Mouse (Mus musculus) retina, postnatal 7 days (tissue): ENCODE data around the gene 2900026A02Rik.

Experiments
- DNase-seq: peaks from one replicate; pipeline ENCODE4 v3.0.0-alpha.2; 2012; ENCODE audit warnings: low read depth, low spot score

2900026A02Rik gene

DNA sequence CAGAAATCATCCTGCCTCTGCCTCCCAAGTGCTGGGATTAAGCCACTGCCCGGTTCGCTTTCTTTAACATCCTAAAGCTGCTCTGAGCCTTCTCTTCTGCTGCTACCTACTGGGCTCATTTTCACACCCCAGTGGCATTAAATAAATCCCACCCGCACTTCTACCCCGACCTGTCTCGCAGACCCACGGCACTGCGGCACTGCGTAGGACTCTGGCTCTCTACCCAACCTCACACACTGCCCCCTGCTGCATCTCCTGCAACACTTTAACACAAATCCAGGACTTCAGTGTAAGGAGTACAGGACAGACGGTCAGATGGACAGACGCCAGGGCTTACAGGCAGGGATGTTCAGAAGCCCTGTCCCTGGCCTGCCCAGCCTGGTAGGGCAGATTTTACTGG lies 45.1 kb downstream of the 2900026A02Rik start:
- DNase-seq: no peak

DNA sequence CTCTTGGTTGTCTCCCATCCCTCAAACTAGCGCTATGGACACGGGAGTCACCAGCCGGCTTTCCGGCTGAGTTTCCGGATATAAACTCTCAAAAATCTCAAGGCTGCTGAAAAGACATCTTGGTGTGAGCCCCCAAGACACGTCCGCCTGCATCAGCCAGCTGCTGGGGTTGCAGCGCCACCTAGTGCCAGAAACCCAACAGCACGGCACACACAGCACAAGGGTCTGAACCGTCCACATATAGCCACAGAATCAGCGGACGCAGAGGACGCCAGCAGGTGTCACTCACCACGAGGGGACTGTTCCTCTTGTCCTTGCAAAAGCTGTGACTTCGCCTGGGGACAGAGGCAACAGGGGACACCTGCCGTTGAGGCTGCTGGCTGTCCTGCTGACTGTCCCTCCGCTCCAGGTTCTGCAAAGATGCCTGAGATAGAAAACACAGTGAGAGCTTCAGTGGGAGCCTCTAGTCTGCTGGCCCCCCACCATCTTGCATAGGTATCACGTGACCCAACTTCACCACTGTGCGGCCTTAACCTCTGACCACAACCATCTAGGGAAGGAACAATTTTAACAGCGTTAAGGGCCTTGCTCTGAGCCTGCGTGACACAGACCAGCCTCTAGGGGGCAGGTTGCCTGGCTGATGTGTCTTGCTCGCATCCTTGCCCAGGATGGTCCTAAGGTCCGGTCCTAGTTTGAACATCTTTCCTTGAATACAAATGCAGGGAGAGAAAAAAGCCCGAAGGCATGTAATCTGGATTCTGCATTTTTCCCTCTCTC lies 45.9 kb downstream of the 2900026A02Rik start:
- no peak for DNase-seq

- peak; percentile 65 for DNase-seq
Measured at GRCm38 (mm10) chr5:113173318-113173717, 47.7 kb downstream of the 2900026A02Rik start.

DNA sequence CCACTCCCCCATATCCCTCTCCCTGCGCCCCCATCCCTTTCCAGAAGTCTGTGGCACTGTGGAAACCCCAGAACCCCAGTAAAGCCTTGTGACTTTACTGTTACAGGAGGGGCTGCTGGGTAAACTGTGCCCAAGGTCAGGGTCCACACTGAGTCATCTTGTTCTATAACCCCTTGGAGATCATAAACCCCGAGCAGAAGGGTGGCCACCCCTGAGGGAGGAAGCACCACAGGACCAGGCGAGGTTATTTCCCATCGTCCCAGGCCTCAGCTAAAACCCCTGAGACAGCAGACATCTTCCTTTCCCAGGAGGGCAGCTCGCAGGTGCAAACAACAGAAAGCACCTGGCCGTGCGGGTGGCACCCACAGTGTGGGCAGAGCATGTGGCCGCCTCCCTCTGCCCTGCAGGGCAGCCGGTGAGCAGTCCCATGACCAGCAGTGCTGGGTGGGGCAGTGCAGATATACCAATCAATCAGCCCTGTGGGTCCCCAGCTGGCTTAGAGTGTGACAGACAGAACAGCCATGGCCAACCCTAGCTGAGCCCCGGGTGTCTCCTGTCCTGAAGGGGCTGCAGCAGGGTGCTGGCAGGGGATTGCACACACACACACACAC lies 49.0 kb downstream of the 2900026A02Rik start:
- no peak for DNase-seq

DNA sequence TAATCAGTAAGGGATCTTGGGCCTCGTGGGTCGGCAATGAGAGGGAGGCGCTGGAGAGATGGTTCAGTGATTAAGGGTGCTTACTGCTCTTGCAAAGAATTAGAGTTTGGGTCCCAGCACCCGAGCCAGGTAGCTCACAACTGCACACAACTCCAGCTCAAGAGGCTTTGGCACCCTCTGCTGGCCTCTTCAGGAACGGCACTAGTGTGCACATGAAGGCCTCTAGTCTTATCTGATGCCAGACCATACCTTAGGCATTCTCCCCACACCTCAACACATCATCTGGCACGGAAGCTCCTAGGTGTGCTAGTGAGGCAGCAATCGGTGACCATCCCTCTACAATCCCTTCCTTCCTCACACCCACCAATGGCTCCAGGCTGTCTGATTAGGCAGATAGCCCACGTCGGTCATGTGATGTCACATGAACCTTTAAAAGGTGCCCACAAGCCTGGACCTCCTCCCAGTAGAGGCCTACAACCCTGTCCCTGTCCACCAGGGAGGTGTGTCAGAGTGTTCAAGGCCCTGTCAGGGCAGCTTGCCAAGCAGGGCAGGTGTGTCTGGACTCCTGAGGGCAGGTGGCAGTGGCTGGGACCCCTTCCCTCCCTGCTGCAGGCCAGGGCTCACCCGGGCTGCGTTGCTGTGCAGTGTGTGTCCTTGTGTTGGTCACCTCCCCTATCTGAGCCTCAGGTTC lies 50.8 kb downstream of the 2900026A02Rik start:
- DNase-seq: no peak

- DNase-seq: no peak
Measured at GRCm38 (mm10) chr5:113167733-113168132, 53.3 kb downstream of the 2900026A02Rik start.

GRCm38 (mm10) chr5:113165481-113165880 lies 55.6 kb downstream of the 2900026A02Rik start:
- DNase-seq: no peak

DNA sequence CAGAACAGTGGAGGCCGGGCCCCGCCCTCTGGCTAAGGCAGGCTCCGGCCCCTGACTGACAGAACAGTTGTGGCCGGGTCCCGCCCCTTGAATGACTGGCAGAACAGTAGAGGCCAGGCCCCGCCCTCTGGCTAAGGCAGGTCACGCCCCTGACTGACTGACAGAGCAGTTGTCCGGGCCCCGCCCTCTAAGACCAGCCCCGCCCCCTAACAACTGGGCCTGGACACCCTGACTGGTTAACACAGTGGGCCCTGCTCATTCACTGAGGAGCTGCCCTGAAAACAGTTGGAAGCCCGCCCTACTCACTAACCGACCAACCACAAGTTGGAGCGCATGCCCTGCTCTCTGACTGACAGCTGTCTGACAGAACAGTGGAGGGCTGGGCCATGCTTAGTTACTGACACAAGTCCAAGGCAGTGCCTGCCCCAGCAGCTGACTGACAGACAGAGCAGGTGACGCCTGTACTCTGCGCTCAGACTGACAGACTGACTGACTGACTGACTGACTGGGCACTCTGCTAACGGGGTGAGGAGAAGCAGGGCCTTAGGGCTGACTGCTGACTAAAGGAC lies 56.1 kb downstream of the 2900026A02Rik start:
- peak; percentile 46 for DNase-seq

DNA sequence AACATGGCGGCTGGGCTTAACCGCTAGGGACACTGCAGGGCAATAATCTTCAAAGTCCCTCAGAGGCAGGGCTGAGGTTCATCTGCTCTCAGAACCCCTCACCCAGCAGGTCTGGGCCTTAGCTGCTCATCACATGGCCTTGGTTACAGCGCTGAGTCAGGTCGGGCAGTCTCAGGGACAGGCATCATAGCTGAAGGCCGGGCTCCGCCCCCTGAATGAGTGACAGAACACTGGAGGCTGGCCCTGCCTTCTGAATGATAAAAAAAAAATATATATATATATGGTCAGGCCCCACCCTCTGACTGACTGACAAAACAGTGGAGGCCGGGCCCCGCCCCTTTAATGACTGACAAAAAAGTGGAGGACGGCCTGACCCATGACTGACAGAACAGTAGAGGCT lies 56.6 kb downstream of the 2900026A02Rik start:
- DNase-seq: no peak

DNA sequence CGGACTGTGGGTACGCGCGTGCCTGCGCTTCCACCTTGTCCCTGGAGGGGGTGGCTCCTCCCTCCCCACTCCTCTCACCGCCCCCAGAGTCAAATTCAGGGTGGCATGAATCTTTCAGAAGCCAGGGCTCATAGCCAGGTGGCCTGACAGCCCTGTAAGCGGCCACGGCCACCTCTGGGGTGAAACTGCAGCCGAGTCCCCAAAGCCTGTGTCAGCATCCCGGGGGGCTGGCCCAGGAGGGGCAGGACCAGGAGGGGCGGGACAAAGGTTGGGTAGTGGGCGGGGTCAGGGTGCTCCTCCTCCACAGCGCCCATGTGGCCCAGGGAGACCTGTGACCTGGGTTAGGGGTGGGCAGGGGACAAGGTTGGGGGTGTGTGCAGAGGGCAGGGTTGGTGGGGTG lies 57.9 kb downstream of the 2900026A02Rik start:
- DNase-seq: no peak

DNA sequence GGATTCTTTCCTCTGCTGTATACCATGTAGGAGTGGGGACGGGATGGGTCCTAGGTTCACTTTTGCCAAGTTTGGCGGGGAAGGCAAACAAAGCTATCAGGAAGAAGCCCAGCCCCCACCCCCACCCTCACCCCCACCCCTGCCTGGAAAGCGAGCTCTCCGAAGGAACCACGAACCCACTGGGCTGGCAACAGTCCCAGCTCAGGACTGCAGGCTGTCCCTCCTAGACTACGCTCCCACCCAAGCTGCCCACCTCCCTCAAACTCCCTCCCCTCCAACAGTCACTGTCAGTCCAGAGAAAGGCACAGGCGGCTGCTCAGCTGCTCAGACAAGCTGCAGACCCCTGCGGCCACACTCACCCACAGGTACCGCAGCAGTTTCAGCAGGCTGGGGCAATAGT lies 58.3 kb downstream of the 2900026A02Rik start:
- DNase-seq: no peak

- DNase-seq: no peak
Measured at GRCm38 (mm10) chr5:113161576-113161975, 59.5 kb downstream of the 2900026A02Rik start.

- DNase-seq: no peak
Measured at GRCm38 (mm10) chr5:113160320-113160719, 60.7 kb downstream of the 2900026A02Rik start.

DNA sequence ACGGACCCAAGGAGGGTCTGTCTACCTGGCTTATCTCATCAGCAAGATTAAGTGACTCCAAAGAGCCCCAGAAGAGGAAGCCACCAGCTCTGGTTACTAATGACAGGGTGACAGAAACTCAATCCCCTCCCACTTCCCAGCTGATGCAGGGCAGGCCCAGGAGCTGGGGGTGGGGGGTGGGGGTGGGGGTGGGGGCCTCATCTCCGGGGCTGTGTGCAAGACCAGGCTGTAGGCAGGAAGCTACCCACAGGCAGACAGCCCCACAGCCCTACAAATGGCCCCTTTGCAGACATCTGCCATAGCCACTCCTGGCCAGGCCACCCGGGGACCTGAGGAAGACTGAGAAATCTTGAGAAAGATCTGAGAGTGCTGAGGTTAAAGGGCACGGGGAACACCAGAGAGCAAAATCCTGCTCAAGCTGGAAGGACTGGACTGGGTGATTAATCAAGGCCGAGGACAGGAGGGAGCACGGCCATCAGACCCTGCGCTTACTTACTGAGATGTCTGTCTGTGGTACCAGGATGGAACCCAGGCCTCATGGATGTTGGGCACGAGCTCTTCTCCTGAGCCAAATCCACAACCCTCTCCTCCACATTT lies 62.2 kb downstream of the 2900026A02Rik start:
- DNase-seq: no peak

GRCm38 (mm10) chr5:113157588-113157987 lies 63.4 kb downstream of the 2900026A02Rik start:
- DNase-seq: no peak

DNA sequence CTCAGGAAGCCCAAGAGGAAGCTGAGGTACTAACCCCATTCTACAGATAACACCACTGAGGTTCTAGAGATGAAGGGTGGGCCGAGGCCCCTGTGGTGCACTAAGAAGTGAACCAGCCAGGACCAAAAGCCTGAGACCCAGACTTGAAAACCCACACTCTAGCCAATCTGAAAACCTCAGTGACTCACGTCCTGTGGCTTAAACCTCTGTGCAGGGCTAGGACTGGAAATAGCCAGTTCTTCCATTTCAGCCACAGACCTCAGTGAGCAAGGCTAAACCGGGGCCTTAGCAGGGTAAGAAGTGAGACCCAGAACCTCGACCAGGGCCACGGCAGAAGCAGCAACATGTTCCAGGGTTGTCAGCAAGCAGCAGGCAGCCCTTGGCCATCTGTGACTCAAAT lies 64.0 kb downstream of the 2900026A02Rik start:
- DNase-seq: no peak

GRCm38 (mm10) chr5:113155133-113155532 lies 65.9 kb downstream of the 2900026A02Rik start:
- DNase-seq: no peak

GRCm38 (mm10) chr5:113154441-113154840 lies 66.6 kb downstream of the 2900026A02Rik start:
- DNase-seq: no peak

DNA sequence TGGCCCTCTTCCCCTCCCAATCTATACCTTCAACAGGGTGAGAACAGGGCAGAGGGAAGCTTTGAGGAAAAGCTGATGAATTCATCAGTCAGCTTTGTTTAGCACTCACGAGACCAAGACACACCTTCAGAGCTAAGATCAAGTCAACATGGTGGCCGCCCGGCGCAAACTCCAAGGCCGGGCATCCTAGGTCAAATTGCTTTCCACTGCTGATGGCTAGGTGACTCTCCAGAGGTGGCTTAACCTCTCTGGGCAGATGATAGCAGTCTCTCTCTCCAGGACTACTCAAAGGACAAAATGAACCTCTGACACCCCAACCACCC lies 67.6 kb downstream of the 2900026A02Rik start:
- no peak for DNase-seq

GRCm38 (mm10) chr5:113152663-113153507 lies 68.2 kb downstream of the 2900026A02Rik start:
- DNase-seq: no peak

DNA sequence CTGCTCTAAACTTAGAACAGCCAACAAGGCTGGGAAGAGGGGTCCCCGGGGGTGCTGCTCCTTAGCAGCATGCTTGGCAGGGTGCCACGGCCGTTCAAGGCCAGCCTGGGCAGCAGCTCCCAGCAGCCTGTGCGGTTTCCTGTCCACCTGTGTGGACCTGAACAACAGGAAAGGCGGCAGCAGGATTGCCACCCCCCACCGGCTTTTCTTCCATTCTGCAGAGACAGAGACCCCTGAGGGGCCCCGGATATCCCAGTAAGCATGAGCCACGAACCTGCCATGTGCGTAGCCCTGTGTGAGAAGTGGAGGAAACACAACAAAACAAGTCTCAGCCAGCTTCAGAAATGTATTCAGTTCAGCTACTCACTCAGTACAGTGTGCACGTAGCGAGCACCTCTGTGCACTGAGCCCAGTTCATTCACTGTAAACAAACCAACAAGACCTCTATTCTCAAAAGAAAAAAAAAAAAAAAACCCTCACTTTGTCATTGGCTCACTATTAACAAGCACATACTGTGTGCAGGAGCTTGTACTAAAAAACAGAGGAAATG lies 69.4 kb downstream of the 2900026A02Rik start:
- no peak for DNase-seq
